Mouse (Mus musculus): ENCODE measurements around the gene Tmco4. TPM values are rescaled to one million over a fixed set of nuclear protein-coding genes. Genes with fewer than 3 reads are reported as not detected.
A peak's percentile ranks its signal among the peaks of the same experiment; 100 is the strongest.

Tmco4 gene
- total and polyA plus RNA-seq, 3 experiments = 8.4 to 11.7 (median 9.2) TPM

- 74% methylated on average over 11 of the region's 11 CpGs for WGBS
- no peak overlapping the region for H3K9ac ChIP-seq (ENCODE audit: low read depth, low read length)
- no peak overlapping the region for H3K27ac ChIP-seq
- no peak for DNase-seq
- TF ChIP-seq EP300 (IDR thresholded peaks at IDR 0.05; ENCODE audit: insufficient read depth, low read depth, low read length) (no peak), CTCF (IDR thresholded peaks at IDR 0.05) (no peak), POLR2A (IDR thresholded peaks at IDR 0.05; ENCODE audit: insufficient read depth, low read depth, low read length) (no peak)
- H3K4me1 ChIP-seq (ENCODE audit: control insufficient read depth, insufficient read depth, low read length) = no peaks in the 10 kb centered on the region; the same call in none of the 2 replicates
- no peaks in the 10 kb centered on the region for H3K79me2 ChIP-seq (replicated peaks; ENCODE audit: control insufficient read depth, insufficient read depth, low read length)
- H3K4me3 ChIP-seq = no peak overlapping the region
- H3K27me3 ChIP-seq (ENCODE audit: control insufficient read depth, insufficient read depth, low read length) = peaks cover 4% of the 10 kb centered on the region; the same call in 1 of the 2 replicates
- H3K36me3 ChIP-seq (ENCODE audit: control insufficient read depth, insufficient read depth, low read length) = no peaks in the 10 kb centered on the region
- intact Hi-C loops (cut with DNase I) = loop anchor here (2.0 kb wide), 1 partner anchor 157 kb away; no protein-coding TSS in a partner anchor
Observed at GRCm38 (mm10) chr4:139079439-139079838, 106.8 kb downstream of the Tmco4 start.

GRCm38 (mm10) chr4:139080259-139080658 is 107.6 kb downstream of the Tmco4 start:
- Histone ChIP-seq H3K36me3 (ENCODE audit: control insufficient read depth, insufficient read depth, low read length) (no peaks in the 10 kb centered on the region), H3K79me2 (replicated peaks; ENCODE audit: control insufficient read depth, insufficient read depth, low read length) (no peaks in the 10 kb centered on the region), H3K27me3 (ENCODE audit: control insufficient read depth, insufficient read depth, low read length) (peaks cover 3% of the 10 kb centered on the region; the same call in 1 of the 2 replicates), H3K27ac (no peak overlapping the region), H3K9ac (ENCODE audit: low read depth, low read length) (no peak overlapping the region), H3K4me3 (no peak overlapping the region), H3K4me1 (ENCODE audit: control insufficient read depth, insufficient read depth, low read length) (no peaks in the 10 kb centered on the region; the same call in none of the 2 replicates)
- peak in 1 of 2 experiments; percentile 44 for DNase-seq
- intact Hi-C loops (cut with DNase I) = no loop called here
- 0 out of 2 replicates have a peak, but pooled peaks have one; percentile 21 for TF ChIP-seq EP300 (IDR thresholded peaks at IDR 0.05; ENCODE audit: insufficient read depth, low read depth, low read length)
- TF ChIP-seq POLR2A (IDR thresholded peaks at IDR 0.05; ENCODE audit: insufficient read depth, low read depth, low read length) = no peak
- no peak for TF ChIP-seq CTCF (IDR thresholded peaks at IDR 0.05)
- 61% methylated on average over 7 of the region's 7 CpGs for WGBS

GRCm38 (mm10) chr4:139081270-139081931 is 108.7 kb downstream of the Tmco4 start:
- Histone ChIP-seq H3K79me2 (replicated peaks; ENCODE audit: control insufficient read depth, insufficient read depth, low read length) (no peaks in the 10 kb centered on the region), H3K27ac (no peak overlapping the region), H3K9ac (ENCODE audit: low read depth, low read length) (no peak overlapping the region), H3K27me3 (ENCODE audit: control insufficient read depth, insufficient read depth, low read length) (peaks cover 2% of the 10 kb centered on the region; the same call in 1 of the 2 replicates), H3K4me1 (ENCODE audit: control insufficient read depth, insufficient read depth, low read length) (no peaks in the 10 kb centered on the region; the same call in 1 of the 2 replicates), H3K4me3 (no peak overlapping the region), H3K36me3 (ENCODE audit: control insufficient read depth, insufficient read depth, low read length) (no peaks in the 10 kb centered on the region)
- 76% methylated on average over 18 of the region's 18 CpGs for WGBS
- TF ChIP-seq POLR2A (IDR thresholded peaks at IDR 0.05; ENCODE audit: insufficient read depth, low read depth, low read length) (no peak), EP300 (IDR thresholded peaks at IDR 0.05; ENCODE audit: insufficient read depth, low read depth, low read length) (no peak), CTCF (IDR thresholded peaks at IDR 0.05) (no peak)
- intact Hi-C loops (cut with DNase I) = no loop called here
- no peak for DNase-seq

- no peak overlapping the region for H3K9ac ChIP-seq (ENCODE audit: low read depth, low read length)
- H3K4me3 ChIP-seq = no peak overlapping the region
- intact Hi-C loops (cut with DNase I) = no loop called here
- H3K79me2 ChIP-seq (replicated peaks; ENCODE audit: control insufficient read depth, insufficient read depth, low read length) = no peaks in the 10 kb centered on the region
- H3K36me3 ChIP-seq (ENCODE audit: control insufficient read depth, insufficient read depth, low read length) = no peaks in the 10 kb centered on the region
- TF ChIP-seq POLR2A (IDR thresholded peaks at IDR 0.05; ENCODE audit: insufficient read depth, low read depth, low read length) (no peak), CTCF (IDR thresholded peaks at IDR 0.05) (no peak), EP300 (IDR thresholded peaks at IDR 0.05; ENCODE audit: insufficient read depth, low read depth, low read length) (no peak)
- H3K27me3 ChIP-seq (ENCODE audit: control insufficient read depth, insufficient read depth, low read length) = no peaks in the 10 kb centered on the region
- WGBS = 44% methylated on average over 12 of the region's 12 CpGs
- H3K4me1 ChIP-seq (ENCODE audit: control insufficient read depth, insufficient read depth, low read length) = peaks cover under 1% of the 10 kb centered on the region; the same call in 1 of the 2 replicates
- peak in 1 of 2 experiments; percentile 45 for DNase-seq
- no peak overlapping the region for H3K27ac ChIP-seq
Observed at GRCm38 (mm10) chr4:139082790-139083564, 110.3 kb downstream of the Tmco4 start.

- Histone ChIP-seq H3K27me3 (ENCODE audit: control insufficient read depth, insufficient read depth, low read length) (no peaks in the 10 kb centered on the region), H3K27ac (no peak overlapping the region), H3K79me2 (replicated peaks; ENCODE audit: control insufficient read depth, insufficient read depth, low read length) (no peaks in the 10 kb centered on the region), H3K4me3 (no peak overlapping the region), H3K9ac (ENCODE audit: low read depth, low read length) (no peak overlapping the region), H3K36me3 (ENCODE audit: control insufficient read depth, insufficient read depth, low read length) (no peaks in the 10 kb centered on the region), H3K4me1 (ENCODE audit: control insufficient read depth, insufficient read depth, low read length) (peaks cover 1% of the 10 kb centered on the region; the same call in 1 of the 2 replicates)
- TF ChIP-seq EP300 (IDR thresholded peaks at IDR 0.05; ENCODE audit: insufficient read depth, low read depth, low read length) = no peak
- no peak for TF ChIP-seq POLR2A (IDR thresholded peaks at IDR 0.05; ENCODE audit: insufficient read depth, low read depth, low read length)
- TF ChIP-seq CTCF (IDR thresholded peaks at IDR 0.05) = no peak
- peak in 1 of 2 experiments; percentile 38 for DNase-seq
- WGBS = 45% methylated on average over 11 of the region's 11 CpGs
- intact Hi-C loops (cut with DNase I) = loop anchor here (5.0 kb wide), 1 partner anchor 147 kb away; no protein-coding TSS in a partner anchor
Observed at GRCm38 (mm10) chr4:139085337-139085736, 112.6 kb downstream of the Tmco4 start.
